27 mouse cellular contexts compared by ENCODE assay signal in the genomic region with DNA sequence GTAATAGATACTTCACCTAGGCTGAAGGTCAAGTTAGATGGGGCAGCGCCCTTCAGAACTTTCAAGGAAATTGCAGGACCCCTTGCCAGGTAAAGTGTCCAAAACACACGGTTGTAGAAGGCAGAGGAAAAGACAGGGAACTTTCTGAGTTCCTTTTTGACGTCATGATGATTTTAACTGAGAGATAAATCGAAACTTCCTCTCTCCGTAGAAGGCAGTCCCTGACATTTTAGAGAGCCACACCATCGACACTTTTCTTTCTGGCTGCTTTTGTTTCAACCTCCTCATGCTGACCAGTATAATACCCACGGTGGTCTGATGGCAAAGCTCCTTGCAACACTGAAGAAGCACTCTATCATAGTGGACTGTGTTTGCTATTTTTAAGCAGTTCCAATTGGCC. TPM values are rescaled to one million over a fixed set of nuclear protein-coding genes. Genes with fewer than 3 reads are reported as not detected.
DNase-seq lines count a peak whose midpoint lies in the region; ATAC-seq and TF ChIP-seq lines count a peak whose summit lies in the region.
"Had no signal": no experiment of that assay in that cellular context is flagged by ENCODE, and none has a peak within 500 bp of the region (broad histone marks: within the 10 kb centered on the region; RNA-seq: fewer than 3 reads in every experiment).

No protein-coding gene starts in this region.

- H3K4me1 ChIP-seq in heart, embryonic 16.5 days (ENCODE audit: control insufficient read depth, insufficient read depth, low read length): no peaks in the 10 kb centered on the region
- peaks cover 3 to 6% of the 10 kb centered on the region in 2 experiments; a peak in 3 of 4 replicates for H3K4me1 ChIP-seq in MEL (ENCODE audit: control insufficient read depth in 1 of 2, insufficient read depth in 2 of 2, low read length in 2 of 2)
- H3K4me1 ChIP-seq in hindbrain, embryonic 10.5 days (replicated peaks): no peaks in the 10 kb centered on the region
- H3K4me1 ChIP-seq: embryonic facial prominence, embryonic 13.5 days; forebrain, embryonic 13.5 days; hindbrain, embryonic 12.5 days; midbrain, embryonic 13.5 days had no signal

- no peak overlapping the region for H3K9ac ChIP-seq in heart, embryonic 16.5 days (ENCODE audit: low read length)
- H3K9ac ChIP-seq in MEL (ENCODE audit: control insufficient read depth, low read depth, low read length, poor library complexity, severe bottlenecking): peak overlapping the region; percentile 57
- H3K9ac ChIP-seq: embryonic facial prominence, embryonic 13.5 days; forebrain, embryonic 13.5 days; hindbrain, embryonic 12.5 days; midbrain, embryonic 13.5 days had no signal

- no peak for TF ChIP-seq CTCF in MEL (IDR thresholded peaks at IDR 0.05 in 2 of 3, conservative IDR thresholded peaks at IDR 0.05 in 1 of 3; ENCODE audit: control insufficient read depth in 1 of 3, insufficient read depth in 1 of 3, low read depth in 2 of 3, low read length in 3 of 3, poor library complexity in 1 of 3, severe bottlenecking in 1 of 3)
- no peak for TF ChIP-seq CTCF in layer of hippocampus, adult 2 months (conservative IDR thresholded peaks at IDR 0.05)

- no peaks in the 10 kb centered on the region for H3K9me3 ChIP-seq in heart, embryonic 16.5 days (replicated peaks; ENCODE audit: control insufficient read depth, low read length)
- no peaks in the 10 kb centered on the region for H3K9me3 ChIP-seq in MEL (replicated peaks; ENCODE audit: insufficient read depth, low read length)
- H3K9me3 ChIP-seq in hindbrain, embryonic 10.5 days: no peaks in the 10 kb centered on the region
- H3K9me3 ChIP-seq: embryonic facial prominence, embryonic 13.5 days; forebrain, embryonic 13.5 days; hindbrain, embryonic 12.5 days; megakaryocyte, embryonic 14.5 days; midbrain, embryonic 13.5 days had no signal

- no peak overlapping the region for H3K4me3 ChIP-seq in heart, embryonic 16.5 days (ENCODE audit: low read length)
- peak overlapping the region; percentile 61 to 81 for H3K4me3 ChIP-seq in MEL (ENCODE audit: control insufficient read depth in 1 of 2, insufficient read depth in 1 of 2, low read depth in 2 of 2, low read length in 2 of 2)
- no peak overlapping the region for H3K4me3 ChIP-seq in hindbrain, embryonic 10.5 days
- no peak overlapping the region for H3K4me3 ChIP-seq in layer of hippocampus, adult 2 months
- H3K4me3 ChIP-seq: embryonic facial prominence, embryonic 13.5 days; erythroblast, embryonic 14.5 days; forebrain, embryonic 13.5 days; hindbrain, embryonic 12.5 days; left cerebral cortex, adult 2 months; megakaryocyte, embryonic 14.5 days; midbrain, embryonic 13.5 days had no signal

- TF ChIP-seq RAD21 in MEL (IDR thresholded peaks at IDR 0.05; ENCODE audit: low read depth, low read length): no peak

- H3K4me2 ChIP-seq in heart, embryonic 16.5 days (ENCODE audit: low read depth, low read length): peak overlapping the region; percentile 18; the same call in 1 of the 2 replicates
- H3K4me2 ChIP-seq: embryonic facial prominence, embryonic 13.5 days; forebrain, embryonic 13.5 days; hindbrain, embryonic 12.5 days; midbrain, embryonic 13.5 days had no signal

- 50% methylated on average over 7 of the region's 7 CpGs for WGBS in heart, embryonic 16.5 days
- WGBS in hindbrain, embryonic 10.5 days: 78% methylated on average over 7 of the region's 7 CpGs

- H3K36me3 ChIP-seq in heart, embryonic 16.5 days (ENCODE audit: control insufficient read depth, insufficient read depth): no peaks in the 10 kb centered on the region
- peaks cover 0 to 6% of the 10 kb centered on the region in 2 experiments; a peak in 2 of 4 replicates for H3K36me3 ChIP-seq in MEL (ENCODE audit: control insufficient read depth in 1 of 2, insufficient read depth in 2 of 2, low read length in 2 of 2)
- no peaks in the 10 kb centered on the region for H3K36me3 ChIP-seq in hindbrain, embryonic 10.5 days
- H3K36me3 ChIP-seq: embryonic facial prominence, embryonic 13.5 days; hindbrain, embryonic 12.5 days; midbrain, embryonic 13.5 days had no signal

- no peaks in the 10 kb centered on the region; the same call in none of the 2 replicates for H3K79me2 ChIP-seq in MEL (ENCODE audit: control insufficient read depth, insufficient read depth, low read length, poor library complexity)

- H3K27ac ChIP-seq in heart, embryonic 16.5 days (ENCODE audit: low read length): no peak overlapping the region
- peak overlapping the region; percentile 44; the same call in 1 of the 2 replicates for H3K27ac ChIP-seq in MEL (ENCODE audit: control insufficient read depth, low read depth, low read length)
- H3K27ac ChIP-seq in hindbrain, embryonic 10.5 days: no peak overlapping the region
- no peak overlapping the region for H3K27ac ChIP-seq in layer of hippocampus, adult 2 months
- H3K27ac ChIP-seq: embryonic facial prominence, embryonic 13.5 days; forebrain, embryonic 13.5 days; hindbrain, embryonic 12.5 days; kidney, postnatal 0 days; left cerebral cortex, adult 2 months; midbrain, embryonic 13.5 days had no signal

- no peak; a peak in 1 of 4 replicates for TF ChIP-seq EP300 in MEL (IDR thresholded peaks at IDR 0.05; ENCODE audit: low read depth in 1 of 2, low read length in 2 of 2)

- no peaks in the 10 kb centered on the region for H3K27me3 ChIP-seq in heart, embryonic 16.5 days (ENCODE audit: control insufficient read depth, insufficient read depth, low read length)
- H3K27me3 ChIP-seq in MEL (ENCODE audit: control insufficient read depth in 1 of 2, insufficient read depth in 2 of 2, low read length in 2 of 2): no peaks in the 10 kb centered on the region
- H3K27me3 ChIP-seq in hindbrain, embryonic 10.5 days (ENCODE audit: insufficient read depth, poor library complexity, severe bottlenecking): no peaks in the 10 kb centered on the region
- H3K27me3 ChIP-seq: embryonic facial prominence, embryonic 13.5 days; forebrain, embryonic 13.5 days; hindbrain, embryonic 12.5 days; megakaryocyte, embryonic 14.5 days; midbrain, embryonic 13.5 days had no signal

- TF ChIP-seq POLR2A in MEL (IDR thresholded peaks at IDR 0.05; ENCODE audit: control insufficient read depth in 1 of 2, insufficient read depth in 1 of 2, low read depth in 1 of 2, low read length in 2 of 2, poor library complexity in 1 of 2): no peak

- DNase-seq in heart, adult 18-20 months: no peak
- DNase-seq in CD4-positive, CD25-positive, alpha-beta regulatory T cell, adult 2 months (ENCODE audit: low read depth, low spot score): peak; percentile 15
- DNase-seq in MEL (ENCODE audit: low read depth, low spot score): peak; percentile 32
- no peak for DNase-seq in hindbrain, embryonic 10.5 days (ENCODE audit: low spot score)
- no peak for DNase-seq in layer of hippocampus, adult 2 months (ENCODE audit: low spot score in 2 of 2)
- DNase-seq: adrenal gland, adult 8-10 months; B cell, adult 2 months; cerebellum, adult 8-10 months; cerebellum, postnatal 36 days; embryo, embryonic 11 days; gastrocnemius, postnatal 10 days; heart, adult 11 months; kidney, adult 18-20 months; lung, adult 2 months; lung, postnatal 14 days; right cerebral cortex, postnatal 25 days; spleen, adult 18-20 months had no signal

- ATAC-seq in heart, embryonic 16.5 days (replicated peaks; ENCODE audit: extremely low read depth, insufficient read depth, low FRiP score): no peak
- peak; percentile 51; the same call in 1 of the 2 replicates for ATAC-seq in megakaryocyte, adult 5-6 weeks (ENCODE audit: poor library complexity, severe bottlenecking)
- ATAC-seq: forebrain, embryonic 13.5 days; midbrain, embryonic 13.5 days had no signal

TF ChIP-seq in MEL, 35 proteins besides CTCF, POLR2A, EP300 and RAD21:
- no peak for TF ChIP-seq JUND (IDR thresholded peaks at IDR 0.05; ENCODE audit: low read depth, low read length)
- no peak for TF ChIP-seq TCF12 (IDR thresholded peaks at IDR 0.05; ENCODE audit: low read depth, low read length)
- TF ChIP-seq CHD1 (IDR thresholded peaks at IDR 0.05; ENCODE audit: low read depth, low read length): no peak
- TF ChIP-seq GATA1 (IDR thresholded peaks at IDR 0.05; ENCODE audit: low read depth, low read length): peak; percentile 39; the same call in 1 of the 2 replicates

RNA-seq across cellular contexts. Expression of gene Dock11, which starts 15.7 kb away (rescaled TPM):
- polyA plus RNA-seq in heart, embryonic 16.5 days (2015; fragmentation: Nextera tagmentation; extraction: Ambion mirVana): 6.0 and 6.6 TPM in 2 replicates
- total RNA-seq in heart, adult 18-20 months (2021): 1 to 10 TPM; 3.8 to 5.3 TPM
- 9.1 and 11.1 TPM in 2 replicates for total RNA-seq in MEL (2012; rRNA removed)
- polyA plus RNA-seq in MEL (2012; ENCODE audit: insufficient read depth in 1 of 2, insufficient read length in 2 of 2, low read depth in 1 of 2, low replicate concordance in 2 of 2, missing spikeins in 1 of 2): 1 to 10 TPM in 1 of 2 experiments, not detected in 1; 8.8 TPM
- 161 and 164 TPM in 2 replicates for total RNA-seq in megakaryocyte, adult 5-6 weeks (2015)
- 155 and 169 TPM in 2 replicates for total RNA-seq in megakaryocyte, adult 5-6 weeks (2017)
- 18.1 and 18.2 TPM in 2 replicates for polyA plus RNA-seq in hindbrain, embryonic 10.5 days (2016; fragmentation: Nextera tagmentation; extraction: Ambion mirVana)
- total RNA-seq in layer of hippocampus, adult 2 months (2021): 10 to 100 TPM; 15.1 to 18.3 TPM
- polyA plus RNA-seq: erythroblast, embryonic 14.5 days had no signal

Comparison
In these comparisons a context has a peak if more than half of its experiments do, and no peak if none do; other contexts are left out.
1. H3K4me3 ChIP-seq: peak in MEL (2 of 2); none in heart, embryonic 16.5 days (single experiment), hindbrain, embryonic 10.5 days (single experiment) and layer of hippocampus, adult 2 months (single experiment).
2. DNase-seq: peak in CD4-positive, CD25-positive, alpha-beta regulatory T cell, adult 2 months (single experiment) and MEL (single experiment); none in heart, adult 18-20 months (0 of 2), hindbrain, embryonic 10.5 days (single experiment) and layer of hippocampus, adult 2 months (0 of 2).
3. RNA of gene Dock11, which starts 15.7 kb away (total RNA-seq): 155 to 169 TPM in megakaryocyte, adult 5-6 weeks; 15.1 to 18.3 TPM in layer of hippocampus, adult 2 months, 9.1 to 11.1 TPM in MEL and 3.8 to 5.3 TPM in heart, adult 18-20 months; every median in the first group is over 4 times any median in the second.